Mouse (Mus musculus) kidney, embryonic 16.5 days (tissue): ENCODE data around the gene Wipi2. TPM values are rescaled to one million over a fixed set of nuclear protein-coding genes. Genes with fewer than 3 reads are reported as not detected.

Experiments used
- ATAC-seq: fragments of 200-750 bp; cut with Nextera tagmentation; 2 replicates; pipeline ENCODE4 v1.8.0; 2017; ENCODE audit warnings: moderate TSS enrichment; ENCODE audit not compliant: low FRiP score, low TSS enrichment
- H3K27ac ChIP-seq: fragments of 300-500 bp; sonication (generic); 2 replicates; pipeline ENCODE4 v1.5.1; 2014; ENCODE audit warnings: low read length
- H3K27me3 ChIP-seq: fragments of 300-500 bp; sonication (generic); 2 replicates; pipeline ENCODE4 v1.6.1; 2014; ENCODE audit warnings: low read length, control low read depth, mixed read lengths; ENCODE audit not compliant: insufficient read depth
- H3K36me3 ChIP-seq: fragments of 300-500 bp; sonication (generic); 2 replicates; pipeline ENCODE4 v1.6.1; 2014; ENCODE audit warnings: low read length, control low read depth, mixed read lengths; ENCODE audit not compliant: insufficient read depth
- H3K4me1 ChIP-seq: fragments of 300-500 bp; sonication (generic); 2 replicates; pipeline ENCODE4 v1.6.1; 2014; ENCODE audit warnings: low read length, control low read depth, mixed read lengths; ENCODE audit not compliant: insufficient read depth
- H3K4me2 ChIP-seq: fragments of 300-500 bp; sonication (generic); replicated peaks from 2 replicates; pipeline ENCODE4 v1.6.1; 2014; ENCODE audit warnings: low read depth, low read length
- H3K4me3 ChIP-seq: fragments of 300-500 bp; sonication (generic); 2 replicates; pipeline ENCODE4 v1.5.1; 2014; ENCODE audit warnings: mild to moderate bottlenecking, low read length
- H3K9ac ChIP-seq: fragments of 300-500 bp; sonication (generic); replicated peaks from 2 replicates; pipeline ENCODE4 v1.6.1; 2014; ENCODE audit warnings: low read length
- H3K9me3 ChIP-seq: fragments of 300-500 bp; sonication (generic); 2 replicates; pipeline ENCODE4 v1.6.1; 2016; ENCODE audit warnings: low read length, control low read depth
- WGBS: fragments of 180-500 bp; shearing (Covaris S2); extraction: QIAGEN DNeasy Blood & Tissue Kit; methylation state at CpG from one replicate; pipeline ENCODE4 v1.1.7; 2014; 5-methylcytosine and 5-hydroxymethylcytosine counted together
- polyA plus RNA-seq: library from polyadenylated mRNA; unstranded; fragments of >200 nt; fragmentation: Nextera tagmentation; extraction: Ambion mirVana; gene quantifications from 2 replicates; pipeline ENCODE4 v1.2.1, GENCODE M21; 2015

Wipi2 gene
- polyA plus RNA-seq, 1 experiment from 2014 or later = 51.6 TPM

- peaks cover 7% of the 10 kb centered on the region; the same call in 1 of the 2 replicates for H3K36me3 ChIP-seq
- H3K4me3 ChIP-seq = peak overlapping the region; percentile 82
- no peaks in the 10 kb centered on the region for H3K27me3 ChIP-seq
- ATAC-seq = peak; percentile 97
- H3K27ac ChIP-seq = peak overlapping the region; percentile 92
- peaks cover 13% of the 10 kb centered on the region for H3K4me1 ChIP-seq
- peak overlapping the region; percentile 89 for H3K9ac ChIP-seq
- no peaks in the 10 kb centered on the region for H3K9me3 ChIP-seq
- H3K4me2 ChIP-seq = peak overlapping the region; percentile 61
- WGBS = under 1% methylated on average over 69 of the region's 69 CpGs
Observed at GRCm38 (mm10) chr5:142628726-142629662, 1.5 kb downstream of the Wipi2 start.

GRCm38 (mm10) chr5:142629663-142630025 lies 2.1 kb downstream of the Wipi2 start:
- 2% methylated on average over 32 of the region's 41 CpGs for WGBS
- Histone ChIP-seq H3K27ac (peak overlapping the region; percentile 86), H3K9ac (peak overlapping the region; percentile 89), H3K27me3 (no peaks in the 10 kb centered on the region), H3K4me3 (peak overlapping the region; percentile 82), H3K4me1 (peaks cover 13% of the 10 kb centered on the region), H3K36me3 (peaks cover 11% of the 10 kb centered on the region; the same call in 1 of the 2 replicates), H3K9me3 (no peaks in the 10 kb centered on the region), H3K4me2 (peak overlapping the region; percentile 61)
- ATAC-seq = peak; percentile 76; the same call in 1 of the 2 replicates

- peaks cover 13% of the 10 kb centered on the region for H3K4me1 ChIP-seq
- H3K27me3 ChIP-seq = no peaks in the 10 kb centered on the region
- H3K4me2 ChIP-seq = peak overlapping the region; percentile 61
- peaks cover 11% of the 10 kb centered on the region; the same call in 1 of the 2 replicates for H3K36me3 ChIP-seq
- 6% methylated on average over 6 of the region's 6 CpGs for WGBS
- peak overlapping the region; percentile 89 for H3K9ac ChIP-seq
- H3K9me3 ChIP-seq = no peaks in the 10 kb centered on the region
- peak overlapping the region; percentile 82 for H3K4me3 ChIP-seq
- H3K27ac ChIP-seq = no peak overlapping the region; the same call in 1 of the 2 replicates
- ATAC-seq = no peak
Observed at GRCm38 (mm10) chr5:142630224-142630623, 2.7 kb downstream of the Wipi2 start.

DNA sequence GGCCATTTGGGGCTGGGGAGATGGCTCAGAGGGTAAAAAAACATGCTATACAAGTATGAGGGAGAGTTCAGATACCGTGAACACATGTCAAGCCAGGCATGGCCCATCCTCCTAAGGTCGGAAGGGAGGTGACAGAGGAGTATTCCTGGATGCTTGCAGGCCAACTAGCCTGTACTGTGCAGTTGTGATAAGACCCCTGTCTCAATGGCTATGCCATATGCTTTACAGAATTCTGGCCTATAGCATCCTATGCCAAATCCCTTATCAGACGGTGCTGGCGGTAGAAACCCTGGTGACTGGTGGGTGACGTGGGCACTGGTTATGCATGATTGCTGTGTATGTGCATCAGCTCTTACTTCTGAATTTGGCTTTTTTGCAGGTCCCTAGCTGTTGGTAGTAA lies 10.3 kb downstream of the Wipi2 start:
- Histone ChIP-seq H3K27me3 (no peaks in the 10 kb centered on the region), H3K27ac (no peak overlapping the region), H3K9ac (no peak overlapping the region), H3K9me3 (no peaks in the 10 kb centered on the region), H3K4me1 (no peaks in the 10 kb centered on the region), H3K36me3 (peaks cover 23% of the 10 kb centered on the region), H3K4me2 (no peak overlapping the region), H3K4me3 (no peak overlapping the region)
- ATAC-seq = no peak
- 89% methylated on average over 5 of the region's 5 CpGs for WGBS

DNA sequence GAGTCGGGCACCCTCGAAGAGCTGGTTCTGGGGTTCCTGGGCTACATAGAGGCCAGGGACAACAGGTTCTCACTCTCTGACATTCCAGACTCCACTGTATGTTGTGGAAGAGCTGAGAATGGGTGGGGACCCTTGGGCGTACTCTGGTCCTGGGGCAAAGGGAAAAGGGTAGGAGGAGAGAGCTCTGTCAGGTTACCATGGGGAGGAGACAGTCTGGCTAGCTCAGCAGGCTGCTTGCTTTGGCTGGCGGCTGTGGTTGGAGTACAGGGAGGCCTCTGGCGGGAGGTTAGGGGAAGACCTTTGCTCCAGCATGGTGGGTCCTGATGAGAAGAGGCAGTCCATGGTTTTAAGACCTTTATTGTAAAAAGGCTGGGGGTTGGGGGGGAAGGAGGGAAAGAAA lies 12.6 kb downstream of the Wipi2 start:
- Histone ChIP-seq H3K9ac (no peak overlapping the region), H3K27me3 (no peaks in the 10 kb centered on the region), H3K9me3 (peaks cover 2% of the 10 kb centered on the region; the same call in 1 of the 2 replicates), H3K4me3 (no peak overlapping the region), H3K4me1 (no peaks in the 10 kb centered on the region), H3K27ac (no peak overlapping the region), H3K36me3 (peaks cover 20% of the 10 kb centered on the region), H3K4me2 (no peak overlapping the region)
- peak; percentile 85 for ATAC-seq
- WGBS = 94% methylated on average over 5 of the region's 5 CpGs

DNA sequence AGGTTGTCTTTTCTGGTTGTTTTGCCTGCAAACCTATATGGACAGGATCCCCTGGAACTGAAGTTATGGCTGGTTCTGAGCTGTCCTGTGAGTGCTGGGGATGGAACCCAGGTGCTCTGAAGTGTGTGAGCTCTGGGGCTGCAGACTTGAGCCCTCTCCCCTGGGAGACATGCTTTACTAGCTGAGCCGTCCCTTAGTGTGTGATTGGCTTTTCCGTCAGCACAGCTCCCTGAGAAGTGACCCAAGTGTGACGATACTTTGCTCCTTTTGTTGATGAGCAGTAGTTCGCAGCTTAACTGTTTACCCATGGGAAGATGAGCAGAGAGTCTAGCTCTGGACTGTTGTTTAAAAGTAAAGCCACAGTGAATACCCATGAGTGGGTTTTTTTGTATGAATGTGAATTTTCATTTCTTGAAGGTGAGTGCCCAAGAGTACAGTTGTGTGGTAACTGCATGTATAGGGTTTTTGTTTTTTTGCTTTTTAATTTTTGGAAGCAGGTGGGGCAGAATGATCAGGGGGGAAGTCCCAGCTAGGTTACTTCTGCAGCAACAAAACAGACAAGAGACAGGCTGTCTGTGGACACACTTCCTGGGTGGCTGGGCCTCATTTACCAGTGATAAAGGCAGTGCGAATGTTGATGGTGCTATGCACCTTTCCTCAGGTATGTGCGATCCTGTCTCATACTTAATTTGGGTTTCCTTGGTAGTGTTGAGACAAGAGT lies 14.0 kb downstream of the Wipi2 start:
- ATAC-seq = no peak
- peaks cover 2% of the 10 kb centered on the region; the same call in 1 of the 2 replicates for H3K9me3 ChIP-seq
- no peaks in the 10 kb centered on the region for H3K27me3 ChIP-seq
- no peak overlapping the region for H3K9ac ChIP-seq
- peaks cover 20% of the 10 kb centered on the region for H3K36me3 ChIP-seq
- H3K4me2 ChIP-seq = no peak overlapping the region
- no peak overlapping the region for H3K4me3 ChIP-seq
- H3K4me1 ChIP-seq = no peaks in the 10 kb centered on the region
- H3K27ac ChIP-seq = no peak overlapping the region
- WGBS = 76% methylated on average over 6 of the region's 6 CpGs

DNA sequence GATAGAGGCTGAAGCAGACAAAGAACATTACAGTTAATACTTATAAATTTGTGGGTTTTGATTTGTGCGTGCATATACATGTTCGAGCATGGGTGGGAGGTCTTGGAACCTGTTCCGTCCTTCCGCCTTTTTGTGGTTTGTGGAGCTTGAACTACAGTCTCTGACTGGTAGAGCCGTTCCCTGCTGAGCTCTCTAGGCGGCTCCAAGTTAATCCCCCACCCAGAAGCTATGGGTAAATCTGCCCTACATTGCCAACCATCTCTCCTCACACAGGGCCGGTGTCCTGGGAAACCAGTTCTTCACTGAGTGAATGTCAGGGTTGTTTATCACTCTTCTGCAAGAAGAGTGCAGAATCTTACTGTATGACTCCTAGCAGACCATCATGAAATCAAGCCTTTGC lies 20.7 kb downstream of the Wipi2 start:
- Histone ChIP-seq H3K27me3 (no peaks in the 10 kb centered on the region), H3K4me1 (no peaks in the 10 kb centered on the region), H3K36me3 (peaks cover 10% of the 10 kb centered on the region; the same call in 1 of the 2 replicates), H3K27ac (no peak overlapping the region), H3K9me3 (peaks cover 2% of the 10 kb centered on the region; the same call in 1 of the 2 replicates), H3K4me2 (no peak overlapping the region), H3K4me3 (no peak overlapping the region), H3K9ac (no peak overlapping the region)
- no peak for ATAC-seq
- WGBS = 93% methylated on average over 7 of the region's 7 CpGs

DNA sequence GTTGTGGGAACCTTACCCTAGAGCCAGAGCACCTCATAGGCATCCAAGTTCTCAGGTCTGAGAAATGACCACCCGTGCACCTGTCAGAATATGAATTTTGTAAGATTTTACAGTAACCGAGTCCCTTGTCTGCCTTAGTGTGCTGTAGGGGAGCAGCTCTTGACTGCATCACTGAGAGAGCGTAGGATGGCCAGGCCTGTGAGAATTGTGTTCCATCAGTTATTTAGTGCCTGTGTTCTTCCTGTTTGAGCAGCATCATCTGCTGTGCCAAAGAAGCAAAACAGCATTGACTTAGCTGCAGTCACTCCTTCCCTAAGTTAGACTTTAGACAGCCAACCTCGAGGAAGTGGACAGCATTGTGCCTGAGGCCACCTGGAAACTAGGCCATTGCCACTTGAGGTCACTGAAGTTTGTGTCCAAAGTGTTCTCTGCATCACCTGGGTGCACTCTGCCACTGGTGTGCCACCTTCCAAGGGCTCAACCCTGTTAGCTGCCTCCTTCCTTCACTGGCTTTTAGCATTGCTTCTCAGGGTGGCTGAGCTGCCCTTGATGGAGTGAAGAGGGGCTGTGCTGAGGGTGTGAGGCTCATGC lies 22.1 kb downstream of the Wipi2 start:
- Histone ChIP-seq H3K27me3 (no peaks in the 10 kb centered on the region), H3K9ac (no peak overlapping the region), H3K27ac (no peak overlapping the region), H3K36me3 (peaks cover 8% of the 10 kb centered on the region; the same call in 1 of the 2 replicates), H3K4me1 (no peaks in the 10 kb centered on the region), H3K9me3 (peaks cover 2% of the 10 kb centered on the region; the same call in 1 of the 2 replicates), H3K4me2 (no peak overlapping the region), H3K4me3 (no peak overlapping the region)
- 81% methylated on average over 4 of the region's 4 CpGs for WGBS
- ATAC-seq = no peak

- ATAC-seq = no peak
- H3K27ac ChIP-seq = no peak overlapping the region
- H3K9me3 ChIP-seq = no peaks in the 10 kb centered on the region
- H3K4me3 ChIP-seq = no peak overlapping the region
- H3K4me2 ChIP-seq = no peak overlapping the region
- H3K9ac ChIP-seq = no peak overlapping the region
- H3K4me1 ChIP-seq = no peaks in the 10 kb centered on the region
- H3K27me3 ChIP-seq = no peaks in the 10 kb centered on the region
- 72% methylated on average over 3 of the region's 3 CpGs for WGBS
- peaks cover 5% of the 10 kb centered on the region; the same call in 1 of the 2 replicates for H3K36me3 ChIP-seq
Observed at GRCm38 (mm10) chr5:142650390-142650789, 22.9 kb downstream of the Wipi2 start.
